Mouse (Mus musculus) thymus, adult 2 months (tissue): ENCODE results near the gene Daam1.

Experiments used
- CTCF ChIP-seq: fragments of 200-500 bp; IDR thresholded peaks from 2 replicates; pipeline ENCODE4 v1.5.1; 2012; ENCODE audit warnings: mild to moderate bottlenecking, control low read depth, low read length, moderate library complexity, borderline replicate concordance; ENCODE audit not compliant: control insufficient read depth, poor library complexity, insufficient read depth; ENCODE audit errors: extremely low read depth
- POLR2A ChIP-seq: fragments of 200-500 bp; IDR thresholded peaks from 2 replicates; pipeline ENCODE4 v1.6.1; 2012; ENCODE audit warnings: mild to moderate bottlenecking, low read length, control low read depth, moderate library complexity; ENCODE audit not compliant: control insufficient read depth, poor library complexity, insufficient read depth; ENCODE audit errors: extremely low read depth

DNA sequence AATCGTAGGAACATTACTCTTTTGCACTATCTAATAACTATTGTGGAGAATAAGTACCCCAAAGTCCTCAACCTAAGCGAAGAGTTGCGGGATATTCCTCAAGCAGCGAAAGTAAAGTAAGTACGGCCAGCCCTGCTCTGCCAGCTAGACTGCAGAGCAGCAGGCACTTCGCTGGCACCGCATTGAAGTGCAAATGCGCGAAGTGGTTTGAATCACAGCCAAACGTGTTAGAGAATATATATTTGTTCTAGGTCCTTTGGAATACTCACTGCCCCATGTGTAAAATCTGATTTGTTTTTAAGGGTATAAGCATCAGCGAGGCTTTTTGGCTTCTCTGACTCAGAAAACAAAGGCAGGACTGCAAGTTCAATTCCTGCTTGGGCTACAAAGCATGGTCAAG is 149.9 kb downstream of the Daam1 start:
- no peak for TF ChIP-seq CTCF
- no peak for TF ChIP-seq POLR2A
